Mouse (Mus musculus) MEL (cell line): Measurements from ENCODE around the gene Pym1. TPM values are rescaled to one million over a fixed set of nuclear protein-coding genes. Genes with fewer than 3 reads are reported as not detected.
A peak's percentile ranks its signal among the peaks of the same experiment; 100 is the strongest.

Source experiments
- DNase-seq: peaks from one replicate; pipeline ENCODE4 v3.0.0; 2011; ENCODE audit warnings: low read depth, low spot score
- H3K27ac ChIP-seq: 2 replicates; pipeline ENCODE4 v1.5.1; 2012; ENCODE audit warnings: low read depth, mild to moderate bottlenecking, control low read depth, low read length, moderate library complexity; ENCODE audit not compliant: control insufficient read depth
- H3K27me3 ChIP-seq, 2 experiments: fragments of 150-350 bp in 1 of 2; sonication (generic) in 1 of 2; 2 replicates each; pipeline ENCODE4 v1.6.1; 2012; ENCODE audit warnings: low read length in 2 of 2, mild to moderate bottlenecking in 2 of 2, improper control_type of control experiment in 1 of 2, moderate library complexity in 1 of 2; ENCODE audit not compliant: insufficient read depth in 2 of 2, control insufficient read depth in 1 of 2
- H3K36me3 ChIP-seq, 2 experiments: 2 replicates each; pipeline ENCODE4 v1.6.1; 2012 to 2014; ENCODE audit warnings: low read length in 2 of 2, improper control_type of control experiment in 1 of 2, inconsistent platforms in 1 of 2, mild to moderate bottlenecking in 1 of 2; ENCODE audit not compliant: insufficient read depth in 2 of 2, control insufficient read depth in 1 of 2
- H3K4me1 ChIP-seq, 2 experiments: fragments of 150-350 bp in 1 of 2; sonication (generic) in 1 of 2; 2 replicates each; pipeline ENCODE4 v1.6.1; 2012; ENCODE audit warnings: low read length in 2 of 2, improper control_type of control experiment in 1 of 2, mild to moderate bottlenecking in 1 of 2; ENCODE audit not compliant: insufficient read depth in 2 of 2, control insufficient read depth in 1 of 2
- H3K4me3 ChIP-seq, 2 experiments: fragments of 150-350 bp in 1 of 2; sonication (generic) in 1 of 2; 2 replicates each; pipeline ENCODE4 v1.5.1; 2012; ENCODE audit warnings: low read depth in 2 of 2, low read length in 2 of 2, mild to moderate bottlenecking in 2 of 2, moderate library complexity in 2 of 2, control low read depth in 1 of 2, improper control_type of control experiment in 1 of 2; ENCODE audit not compliant: control insufficient read depth in 1 of 2, insufficient read depth in 1 of 2
- H3K79me2 ChIP-seq: 2 replicates; pipeline ENCODE4 v1.6.1; 2012; ENCODE audit warnings: mild to moderate bottlenecking, low read length, moderate library complexity; ENCODE audit not compliant: control insufficient read depth, poor library complexity, insufficient read depth
- H3K9ac ChIP-seq: 2 replicates; pipeline ENCODE4 v1.6.1; 2012; ENCODE audit warnings: low read depth, mild to moderate bottlenecking, control low read depth, low read length, moderate library complexity; ENCODE audit not compliant: control insufficient read depth, poor library complexity, severe bottlenecking
- H3K9me3 ChIP-seq: fragments of 150-350 bp; sonication (generic); replicated peaks from 2 replicates; pipeline ENCODE4 v1.6.1; 2012; ENCODE audit warnings: mild to moderate bottlenecking, low read length, improper control_type of control experiment, moderate library complexity; ENCODE audit not compliant: insufficient read depth
- BHLHE40 ChIP-seq: IDR thresholded peaks from 2 replicates; pipeline ENCODE4 v1.6.1; 2012; ENCODE audit warnings: low read depth, mild to moderate bottlenecking, inconsistent platforms, low read length, improper control_type of control experiment, borderline replicate concordance
- CHD2 ChIP-seq: IDR thresholded peaks from 2 replicates; pipeline ENCODE4 v1.6.1; 2011; ENCODE audit warnings: low read length, improper control_type of control experiment
- ELF1 ChIP-seq: IDR thresholded peaks from 2 replicates; pipeline ENCODE4 v1.6.1; 2014; ENCODE audit warnings: low read depth, mild to moderate bottlenecking, inconsistent platforms, low read length, improper control_type of control experiment, moderate library complexity
- HCFC1 ChIP-seq: IDR thresholded peaks from 2 replicates; pipeline ENCODE4 v1.6.1; 2012; ENCODE audit warnings: low read depth, mild to moderate bottlenecking, inconsistent platforms, low read length, improper control_type of control experiment, moderate library complexity
- JUND ChIP-seq: IDR thresholded peaks from 2 replicates; pipeline ENCODE4 v1.6.1; 2011; ENCODE audit warnings: low read depth, mild to moderate bottlenecking, improper control_type of control experiment, low read length
- KAT2A ChIP-seq: conservative IDR thresholded peaks from 2 replicates; pipeline ENCODE4 v1.6.1; 2012; ENCODE audit warnings: low read depth, low read length, improper control_type of control experiment, inconsistent platforms
- MYB ChIP-seq: IDR thresholded peaks from 2 replicates; pipeline ENCODE4 v1.6.1; 2011; ENCODE audit warnings: mild to moderate bottlenecking, low read depth, low read length, improper control_type of control experiment
- NELFE ChIP-seq: IDR thresholded peaks from 2 replicates; pipeline ENCODE4 v1.6.1; 2011; ENCODE audit warnings: low read depth, low read length, improper control_type of control experiment
- NRF1 ChIP-seq: IDR thresholded peaks from 2 replicates; pipeline ENCODE4 v1.6.1; 2014; ENCODE audit warnings: low read depth, mild to moderate bottlenecking, inconsistent platforms, low read length, improper control_type of control experiment, moderate library complexity; ENCODE audit not compliant: poor library complexity, insufficient read depth, severe bottlenecking
- POLR2A ChIP-seq, 2 experiments: IDR thresholded peaks; 2 replicates each; pipeline ENCODE4 v1.6.1; 2011 to 2012; ENCODE audit warnings: low read length in 2 of 2, mild to moderate bottlenecking in 2 of 2, control low read depth in 1 of 2, improper control_type of control experiment in 1 of 2, low read depth in 1 of 2, moderate library complexity in 1 of 2; ENCODE audit not compliant: control insufficient read depth in 1 of 2, insufficient read depth in 1 of 2, poor library complexity in 1 of 2
- POLR2AphosphoS2 ChIP-seq: IDR thresholded peaks from 2 replicates; pipeline ENCODE4 v1.6.1; 2011; ENCODE audit warnings: low read length, improper control_type of control experiment
- RAD21 ChIP-seq: IDR thresholded peaks from 2 replicates; pipeline ENCODE4 v1.6.1; 2011; ENCODE audit warnings: mild to moderate bottlenecking, low read depth, low read length, improper control_type of control experiment
- RCOR1 ChIP-seq: IDR thresholded peaks from 2 replicates; pipeline ENCODE4 v1.6.1; 2012; ENCODE audit warnings: low read depth, mild to moderate bottlenecking, inconsistent platforms, low read length, improper control_type of control experiment
- SMC3 ChIP-seq: IDR thresholded peaks from 2 replicates; pipeline ENCODE4 v1.6.1; 2011; ENCODE audit warnings: low read depth, low read length, improper control_type of control experiment
- TBP ChIP-seq: IDR thresholded peaks from 2 replicates; pipeline ENCODE4 v1.8.0; 2011; ENCODE audit warnings: low read depth, low read length, improper control_type of control experiment
- TCF12 ChIP-seq: IDR thresholded peaks from 2 replicates; pipeline ENCODE4 v1.6.1; 2014; ENCODE audit warnings: low read depth, mild to moderate bottlenecking, inconsistent platforms, low read length, improper control_type of control experiment, moderate library complexity
- UBTF ChIP-seq: IDR thresholded peaks from 2 replicates; pipeline ENCODE4 v1.6.1; 2012; ENCODE audit warnings: low read depth, mild to moderate bottlenecking, inconsistent platforms, low read length, improper control_type of control experiment, moderate library complexity, borderline replicate concordance; ENCODE audit not compliant: insufficient read depth
- USF2 ChIP-seq, 2 experiments: IDR thresholded peaks; 2 replicates each; pipeline ENCODE4 v1.6.1; 2011 to 2012; ENCODE audit warnings: improper control_type of control experiment in 2 of 2, low read length in 2 of 2, borderline replicate concordance in 1 of 2, inconsistent platforms in 1 of 2, low read depth in 1 of 2, mild to moderate bottlenecking in 1 of 2; ENCODE audit not compliant: insufficient read depth in 1 of 2
- ZNF384 ChIP-seq: IDR thresholded peaks from 2 replicates; pipeline ENCODE4 v1.6.1; 2012; ENCODE audit warnings: low read depth, mild to moderate bottlenecking, inconsistent platforms, low read length, improper control_type of control experiment
- polyA plus RNA-seq, 2 experiments: library from polyadenylated mRNA; stranded (reverse) in 1 of 2; unstranded in 1 of 2; fragments of >175 nt in 1 of 2; fragments of >200 nt in 1 of 2; gene quantifications; 2 replicates each; pipeline versions ENCODE4 v1.2.1 to v1.2.4; 2012; ENCODE audit warnings: low replicate concordance in 2 of 2, low read depth in 1 of 2; ENCODE audit not compliant: insufficient read length in 2 of 2, insufficient read depth in 1 of 2, missing spikeins in 1 of 2
- total RNA-seq: library from RNA; depleted of rRNA; stranded (reverse); fragments of 300-350 nt; gene quantifications from 2 replicates; pipeline ENCODE4 v1.2.3, GENCODE M21; 2012

Gene Pym1
- total and polyA plus RNA-seq, 3 experiments, result 77.4 to 107 TPM; not detected in 1

DNA sequence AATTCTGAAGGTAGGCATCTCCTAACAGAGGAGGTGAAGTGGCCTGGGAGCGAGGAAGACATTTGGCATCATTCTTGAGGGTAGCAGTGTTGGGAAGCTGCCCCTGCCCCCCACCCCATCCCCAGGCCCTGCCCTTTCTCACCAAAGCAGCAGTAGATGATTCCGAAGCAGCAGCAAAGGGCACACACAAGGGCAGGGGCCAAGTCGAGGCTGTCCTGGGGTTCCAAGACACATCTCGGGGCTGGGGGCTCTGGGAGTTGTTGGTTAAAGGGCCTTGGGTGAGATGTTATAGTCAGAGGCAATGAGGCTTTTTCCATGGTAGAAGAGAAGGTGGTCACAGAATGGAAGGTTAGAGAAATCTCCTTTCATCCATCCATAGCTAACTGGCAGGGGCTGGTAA, 55.3 kb downstream of the Pym1 start:
- no peaks in the 10 kb centered on the region for H3K27me3 ChIP-seq
- no peak for DNase-seq
- TF ChIP-seq RCOR1, result no peak
- no peak for TF ChIP-seq POLR2AphosphoS2
- TF ChIP-seq RAD21, result no peak
- TF ChIP-seq MYB, result no peak
- TF ChIP-seq KAT2A, result no peak
- TF ChIP-seq ZNF384, result no peak
- TF ChIP-seq UBTF, result no peak
- TF ChIP-seq TCF12, result no peak
- TF ChIP-seq ELF1, result no peak
- TF ChIP-seq SMC3, result no peak
- no peak for TF ChIP-seq BHLHE40
- TF ChIP-seq NRF1, result no peak
- TF ChIP-seq POLR2A (IDR thresholded peaks at IDR 0.05; ENCODE audit: control insufficient read depth in 1 of 2, insufficient read depth in 1 of 2, low read depth in 1 of 2, low read length in 2 of 2, poor library complexity in 1 of 2), result no peak
- no peak for TF ChIP-seq HCFC1
- TF ChIP-seq TBP, result no peak
- TF ChIP-seq CHD2, result no peak
- TF ChIP-seq USF2 (IDR thresholded peaks at IDR 0.05; ENCODE audit: borderline replicate concordance in 1 of 2, insufficient read depth in 1 of 2, low read depth in 1 of 2, low read length in 2 of 2), result no peak
- TF ChIP-seq, all 39 proteins: peak for 0
- H3K27ac ChIP-seq, result no peak overlapping the region
- H3K4me3 ChIP-seq, result no peak overlapping the region
- H3K36me3 ChIP-seq, result peaks cover 0 to 6% of the 10 kb centered on the region in 2 experiments; a peak in 2 of 4 replicates
- H3K79me2 ChIP-seq, result peaks cover 23% of the 10 kb centered on the region
- H3K4me1 ChIP-seq, result peaks cover 5 to 10% of the 10 kb centered on the region in 2 experiments; a peak in 3 of 4 replicates
- no peaks in the 10 kb centered on the region for H3K9me3 ChIP-seq
- H3K9ac ChIP-seq, result no peak overlapping the region

DNA sequence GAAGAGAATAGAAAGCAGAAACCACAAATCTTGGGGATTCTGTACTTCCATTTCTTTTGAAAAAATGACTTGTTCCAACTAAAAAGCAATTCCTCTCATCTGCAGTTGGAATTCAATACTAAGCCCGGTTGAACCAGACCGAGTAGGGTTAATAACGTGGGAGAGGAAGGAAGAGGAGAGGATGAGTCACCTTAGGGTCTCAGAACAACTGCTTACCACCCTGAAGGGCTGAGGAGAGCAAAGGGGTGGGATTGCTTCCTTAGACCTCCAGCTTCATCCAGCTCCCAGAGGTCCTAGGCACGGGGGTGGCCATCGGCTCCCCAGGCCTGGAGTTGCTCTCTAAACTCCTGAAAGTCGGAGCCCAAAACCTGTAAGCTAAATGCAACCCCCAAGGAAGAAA, 55.7 kb downstream of the Pym1 start:
- DNase-seq, result no peak
- peak overlapping the region; percentile 62 for H3K9ac ChIP-seq
- peaks cover 5 to 10% of the 10 kb centered on the region in 2 experiments; a peak in 3 of 4 replicates for H3K4me1 ChIP-seq
- TF ChIP-seq JUND, result 0 out of 2 replicates have a peak, but pooled peaks have one; percentile 28
- TF ChIP-seq NELFE, result no peak
- H3K27ac ChIP-seq, result peak overlapping the region; percentile 37
- no peaks in the 10 kb centered on the region for H3K9me3 ChIP-seq
- H3K79me2 ChIP-seq, result peaks cover 23% of the 10 kb centered on the region
- peak overlapping the region; percentile 86 to 92 for H3K4me3 ChIP-seq
- no peaks in the 10 kb centered on the region for H3K27me3 ChIP-seq
- peaks cover 0 to 8% of the 10 kb centered on the region in 2 experiments; a peak in 2 of 4 replicates for H3K36me3 ChIP-seq
